Mouse (Mus musculus): Measurements from ENCODE around the gene Olfr967. TPM values are rescaled to one million over a fixed set of nuclear protein-coding genes. Genes with fewer than 3 reads are reported as not detected.
"Not testable (repeated sequence)": the region's sequence is repeated elsewhere in the genome, so short reads cannot be mapped to it uniquely, and the experiment has no call there.

The Olfr967 gene
- total RNA-seq (2015) (not detected in 2 replicates), total RNA-seq (2017) (not detected in 2 replicates)

GRCm38 (mm10) chr9:39745949-39746348 lies at the start of gene Olfr967:
TSS of gene Olfr967 (plus strand) at chr9:39746249.
- ATAC-seq (ENCODE audit: poor library complexity, severe bottlenecking): no peak

GRCm38 (mm10) chr9:39701123-39701522 lies 44.9 kb upstream of the Olfr967 start:
- not testable (repeated sequence) for ATAC-seq (ENCODE audit: poor library complexity, severe bottlenecking)

DNA sequence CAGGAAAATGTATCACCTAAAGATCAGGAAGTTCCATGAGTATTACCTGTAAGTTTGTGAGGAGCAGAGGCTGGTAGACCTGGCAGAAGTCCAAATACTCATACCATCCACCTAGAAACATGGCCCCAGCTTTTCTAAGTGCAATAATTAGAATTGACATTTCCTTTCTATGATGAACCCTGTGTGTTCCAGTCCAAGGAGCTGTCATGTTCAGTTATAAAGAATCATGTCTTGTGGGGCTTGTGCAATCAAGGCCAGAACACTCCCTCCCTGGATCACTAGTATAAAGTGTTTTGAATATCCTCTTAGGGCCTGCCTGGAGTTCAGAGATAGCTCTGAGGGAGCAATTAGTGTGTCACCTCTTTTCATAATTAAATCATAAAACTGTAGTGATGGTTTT lies 39.0 kb upstream of the Olfr967 start, which contains the start of gene Olfr149:
Olfr149 (minus strand) TSS at position 101 of the 400 bp plus-strand sequence.
- no peak for ATAC-seq (ENCODE audit: poor library complexity, severe bottlenecking)

GRCm38 (mm10) chr9:39708958-39709357 lies 37.1 kb upstream of the Olfr967 start:
- ATAC-seq (ENCODE audit: poor library complexity, severe bottlenecking): no peak

DNA sequence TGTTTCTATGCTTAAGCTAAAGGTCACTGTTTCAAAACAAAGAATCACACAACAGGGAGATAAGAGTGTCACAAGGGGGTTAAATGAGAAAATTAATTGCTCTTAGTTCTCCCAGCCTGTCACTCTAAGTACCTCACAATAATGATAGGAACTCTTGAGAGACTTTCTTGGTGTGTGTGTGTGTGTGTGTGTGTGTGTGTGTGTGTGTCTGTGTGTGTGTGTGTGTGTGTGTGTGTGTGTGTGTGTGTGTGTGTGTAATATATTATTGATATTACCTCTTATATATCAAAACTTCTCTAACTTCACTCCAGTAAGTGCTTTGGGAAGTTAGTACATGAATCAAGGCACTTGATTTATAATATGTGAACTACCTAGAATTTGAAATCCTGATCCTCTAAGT lies 35.0 kb upstream of the Olfr967 start, which contains the start of gene Olfr965:
Olfr965 (plus strand) TSS at position 301 of the 400 bp plus-strand sequence.
- no peak for ATAC-seq (ENCODE audit: poor library complexity, severe bottlenecking)

DNA sequence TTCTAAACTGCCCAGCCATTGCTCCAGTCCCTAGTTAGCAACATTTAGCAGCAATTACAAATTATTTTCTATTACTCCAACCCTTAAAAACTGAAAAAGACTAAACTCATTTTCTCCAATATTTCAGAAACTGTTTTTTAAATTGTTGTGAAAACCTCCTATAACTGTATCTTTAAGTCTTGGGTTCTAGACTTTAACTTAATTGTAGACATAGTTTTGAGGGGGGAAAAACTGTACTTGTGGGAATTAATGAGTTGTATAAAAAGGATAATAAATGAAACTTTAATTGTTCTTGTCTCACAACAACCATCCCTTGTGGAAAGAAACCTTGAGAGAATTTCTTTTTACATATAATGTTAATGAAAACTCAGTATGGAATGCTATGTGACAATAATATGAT lies 15.4 kb upstream of the Olfr967 start, which contains the start of gene Olfr150:
Olfr150 (plus strand) TSS at position 301 of the 400 bp plus-strand sequence.
- no peak for ATAC-seq (ENCODE audit: poor library complexity, severe bottlenecking)

DNA sequence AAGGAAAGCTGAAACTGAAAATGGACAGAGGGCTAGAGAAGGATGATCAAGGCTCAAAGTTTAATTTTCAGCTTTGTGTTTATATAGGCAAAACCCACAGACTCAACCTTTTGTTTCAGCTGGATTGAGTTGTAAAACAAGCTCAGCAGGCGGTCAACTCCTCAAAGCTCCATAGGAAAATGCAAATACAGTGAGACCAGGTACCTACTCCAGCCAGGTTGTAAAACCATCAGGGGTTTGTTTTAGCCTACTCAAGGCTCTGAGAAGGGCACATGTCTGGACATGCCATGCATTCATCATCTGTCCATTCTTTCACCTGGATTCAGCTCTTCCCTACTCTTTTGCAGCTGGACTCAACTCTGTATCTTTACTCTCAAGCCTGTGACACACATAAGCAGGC lies 5.3 kb upstream of the Olfr967 start:
- no peak for ATAC-seq (ENCODE audit: poor library complexity, severe bottlenecking)

- ATAC-seq (ENCODE audit: poor library complexity, severe bottlenecking): no peak
Observed at GRCm38 (mm10) chr9:39746428-39746827, 379 bp downstream of the Olfr967 start.

DNA sequence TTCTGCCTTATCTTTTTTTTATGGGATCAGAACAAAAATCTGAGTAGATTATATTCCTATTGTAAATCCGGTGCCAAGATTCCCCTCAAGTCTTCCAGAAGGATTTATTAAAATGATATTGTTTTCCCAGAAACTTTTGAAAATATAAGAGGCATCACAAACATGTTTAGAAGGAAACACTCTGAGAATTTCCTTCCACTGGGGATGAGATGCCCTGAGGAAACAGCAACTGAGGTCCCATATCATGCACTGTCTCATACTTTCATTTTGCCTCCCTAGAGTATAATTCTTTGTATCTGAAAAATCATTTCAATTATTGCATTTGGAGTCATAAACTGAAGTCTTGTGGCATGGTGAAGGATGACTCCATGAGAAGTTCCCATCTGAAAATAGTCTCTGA lies 37.1 kb downstream of the Olfr967 start, which contains the start of gene Olfr968:
Olfr968 (minus strand) TSS at position 101 of the 400 bp plus-strand sequence.
- no peak for ATAC-seq (ENCODE audit: poor library complexity, severe bottlenecking)

DNA sequence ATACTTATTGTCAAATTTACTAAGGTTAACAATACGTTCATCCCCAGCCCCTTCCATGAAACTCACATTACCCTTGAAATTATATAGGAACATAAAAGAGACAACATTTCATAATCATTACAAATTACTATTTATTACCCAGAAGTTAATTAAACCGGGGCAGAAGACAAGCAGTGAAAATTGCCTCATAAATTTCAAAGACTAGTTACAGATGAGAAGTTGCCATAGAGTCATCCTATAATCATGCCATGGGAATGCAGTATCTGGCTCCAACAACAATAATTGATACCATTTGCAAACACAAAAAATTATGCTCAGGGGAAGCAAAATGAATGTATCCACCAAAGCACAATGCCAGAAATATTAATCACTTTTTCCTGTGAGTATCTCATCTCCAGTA lies 44.5 kb downstream of the Olfr967 start, which contains the start of gene Olfr969:
Olfr969 (plus strand) TSS at position 388 of the 400 bp plus-strand sequence.
- ATAC-seq (ENCODE audit: poor library complexity, severe bottlenecking): no peak

Other genes with a start within 250 kb of the Olfr967 start
- gene Olfr957, start 230.4 kb upstream of the Olfr967 start, total RNA-seq (2015): not detected in 2 replicates
- not detected in 2 replicates for gene Olfr957, start 230.4 kb upstream of the Olfr967 start, total RNA-seq (2017)
- gene Olfr958, start 192.2 kb upstream of the Olfr967 start, total RNA-seq (2015): not detected in 2 replicates
- not detected in 2 replicates for gene Olfr958, start 192.2 kb upstream of the Olfr967 start, total RNA-seq (2017)
- not detected in 2 replicates for gene Olfr959, start 170.7 kb upstream of the Olfr967 start, total RNA-seq (2015)
- gene Olfr959, start 170.7 kb upstream of the Olfr967 start, total RNA-seq (2017): not detected in 2 replicates
- gene AW551984, start 141.8 kb upstream of the Olfr967 start, total RNA-seq (2015): 0.14 and 0.74 TPM in 2 replicates
- 0.11 and 0.37 TPM in 2 replicates for gene AW551984, start 141.8 kb upstream of the Olfr967 start, total RNA-seq (2017)
- gene Olfr148, start 135.6 kb upstream of the Olfr967 start, total RNA-seq (2015): not detected in 2 replicates
- gene Olfr148, start 135.6 kb upstream of the Olfr967 start, total RNA-seq (2017): not detected in 2 replicates
- gene Olfr960, start 124.9 kb upstream of the Olfr967 start, total RNA-seq (2015): not detected in 2 replicates
- not detected in 2 replicates for gene Olfr960, start 124.9 kb upstream of the Olfr967 start, total RNA-seq (2017)
- 0.13 TPM in 1 of 2 replicates, not detected in the other for gene Olfr961, start 101.2 kb upstream of the Olfr967 start, total RNA-seq (2015)
- not detected in 2 replicates for gene Olfr961, start 101.2 kb upstream of the Olfr967 start, total RNA-seq (2017)
- gene Olfr963, start 79.0 kb upstream of the Olfr967 start, total RNA-seq (2015): not detected in 2 replicates
- gene Olfr963, start 79.0 kb upstream of the Olfr967 start, total RNA-seq (2017): not detected in 2 replicates
- not detected in 2 replicates for gene Olfr149, start 39.1 kb upstream of the Olfr967 start, total RNA-seq (2015)
- gene Olfr149, start 39.1 kb upstream of the Olfr967 start, total RNA-seq (2017): not detected in 2 replicates
- not detected in 2 replicates for gene Olfr965, start 34.9 kb upstream of the Olfr967 start, total RNA-seq (2015)
- gene Olfr965, start 34.9 kb upstream of the Olfr967 start, total RNA-seq (2017): 1.5 TPM in 1 of 2 replicates, not detected in the other
- not detected in 2 replicates for gene Olfr150, start 15.3 kb upstream of the Olfr967 start, total RNA-seq (2015)
- gene Olfr150, start 15.3 kb upstream of the Olfr967 start, total RNA-seq (2017): not detected in 2 replicates
- gene Olfr968, start 37.0 kb downstream of the Olfr967 start, total RNA-seq (2015): not detected in 2 replicates
- gene Olfr968, start 37.0 kb downstream of the Olfr967 start, total RNA-seq (2017): not detected in 2 replicates
- gene Olfr969, start 44.7 kb downstream of the Olfr967 start, total RNA-seq (2015): not detected in 2 replicates
- not detected in 2 replicates for gene Olfr969, start 44.7 kb downstream of the Olfr967 start, total RNA-seq (2017)
- gene Olfr970, start 62.6 kb downstream of the Olfr967 start, total RNA-seq (2015): not detected in 2 replicates
- not detected in 2 replicates for gene Olfr970, start 62.6 kb downstream of the Olfr967 start, total RNA-seq (2017)
- gene Olfr971, start 90.6 kb downstream of the Olfr967 start, total RNA-seq (2015): not detected in 2 replicates
- not detected in 2 replicates for gene Olfr971, start 90.6 kb downstream of the Olfr967 start, total RNA-seq (2017)
- gene Olfr972, start 120.2 kb downstream of the Olfr967 start, total RNA-seq (2015): not detected in 2 replicates
- gene Olfr972, start 120.2 kb downstream of the Olfr967 start, total RNA-seq (2017): not detected in 2 replicates
- not detected in 2 replicates for gene Olfr229, start 161.1 kb downstream of the Olfr967 start, total RNA-seq (2015)
- not detected in 2 replicates for gene Olfr229, start 161.1 kb downstream of the Olfr967 start, total RNA-seq (2017)
- not detected in 2 replicates for gene Olfr974, start 191.3 kb downstream of the Olfr967 start, total RNA-seq (2015)
- not detected in 2 replicates for gene Olfr974, start 191.3 kb downstream of the Olfr967 start, total RNA-seq (2017)
- not detected in 2 replicates for gene Olfr975, start 205.8 kb downstream of the Olfr967 start, total RNA-seq (2015)
- gene Olfr975, start 205.8 kb downstream of the Olfr967 start, total RNA-seq (2017): not detected in 2 replicates
- not detected in 2 replicates for gene Olfr976, start 214.9 kb downstream of the Olfr967 start, total RNA-seq (2015)
- not detected in 2 replicates for gene Olfr976, start 214.9 kb downstream of the Olfr967 start, total RNA-seq (2017)
- gene Olfr978, start 245.9 kb downstream of the Olfr967 start, total RNA-seq (2015): not detected in 2 replicates
- not detected in 2 replicates for gene Olfr978, start 245.9 kb downstream of the Olfr967 start, total RNA-seq (2017)